Mouse (Mus musculus): ENCODE measurements at regions not wholly inside any gene's neighbourhood (a gene's known extent, or its start where the extent isn't known, plus 50 kb on each side); places are given as distances from the start of the nearest gene placed in this dataset.

DNA sequence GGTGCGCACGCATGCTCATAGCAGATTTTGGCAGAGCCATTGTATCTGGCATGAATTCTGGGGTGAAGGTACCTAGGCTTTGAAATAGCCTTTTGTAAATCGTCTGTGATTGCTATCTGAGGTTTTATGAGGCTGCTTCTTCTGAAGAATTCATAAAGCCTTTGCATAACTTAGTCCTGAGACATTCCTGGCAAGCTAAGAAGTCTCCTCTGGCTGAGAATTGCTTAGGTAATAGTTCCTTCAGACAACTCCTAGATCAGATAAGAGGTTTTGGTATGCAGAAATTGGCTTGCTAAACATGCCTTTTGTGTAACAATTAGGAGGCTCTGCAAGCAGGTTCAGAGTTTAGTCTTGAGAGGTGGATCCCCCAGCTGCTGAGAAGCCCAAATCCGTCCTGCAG lies 82.7 kb downstream of the Pmp22 start:
- intact Hi-C loops (cut with DNase I), result loop anchor here (10.0 kb wide), 1 partner anchor 183 kb away; no protein-coding TSS in a partner anchor

DNA sequence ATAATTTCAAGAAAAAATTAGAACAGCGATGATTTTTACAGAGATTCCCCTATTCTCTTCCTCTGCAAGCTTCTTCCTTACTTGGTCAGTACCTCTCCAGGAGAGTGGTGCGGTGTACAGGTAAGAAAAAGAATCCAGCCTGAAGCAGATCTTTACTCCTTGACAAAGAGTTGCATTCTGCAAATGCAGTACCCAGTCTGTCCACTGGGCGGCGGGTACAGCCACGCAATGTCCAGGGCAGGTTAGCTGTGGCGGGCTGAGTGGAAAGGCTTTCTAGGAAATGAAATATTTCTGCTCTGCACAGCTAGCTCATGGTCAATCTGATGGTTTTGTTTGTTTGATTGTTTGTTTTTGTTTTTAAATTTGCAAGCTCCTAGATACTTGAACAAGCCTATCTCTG lies 84.3 kb downstream of the Pmp22 start:
- intact Hi-C loops (cut with DNase I), result loop anchor here (10.0 kb wide), 1 partner anchor 182 kb away; no protein-coding TSS in a partner anchor

DNA sequence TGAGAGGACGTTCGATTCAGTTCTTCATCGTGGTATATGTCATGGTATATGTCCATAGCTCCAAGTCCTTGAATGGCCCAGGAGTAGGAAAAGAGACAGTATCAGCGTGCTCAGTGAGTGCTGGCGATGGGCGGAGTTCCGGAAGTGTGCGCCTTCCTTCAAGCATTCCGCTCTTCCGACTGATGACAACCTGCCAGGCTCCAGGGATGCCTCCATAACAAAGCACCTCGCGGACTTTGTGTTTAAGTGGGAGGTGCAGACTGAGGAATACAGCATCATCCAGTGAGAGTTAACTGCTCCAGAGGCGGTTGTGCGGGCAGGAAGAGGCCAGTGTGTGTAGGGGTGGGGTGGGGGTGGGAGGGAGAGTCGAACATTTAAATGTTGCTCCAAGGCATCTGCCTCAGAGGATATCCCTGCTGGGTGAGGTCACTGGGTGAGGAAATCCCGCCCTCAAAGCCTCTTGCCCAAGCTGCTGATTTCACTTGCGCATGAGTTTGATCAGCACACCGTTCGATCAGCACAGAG lies 85.2 kb downstream of the Pmp22 start:
- intact Hi-C loops (cut with DNase I), result loop anchor here (10.0 kb wide), 1 partner anchor 181 kb away; no protein-coding TSS in a partner anchor

DNA sequence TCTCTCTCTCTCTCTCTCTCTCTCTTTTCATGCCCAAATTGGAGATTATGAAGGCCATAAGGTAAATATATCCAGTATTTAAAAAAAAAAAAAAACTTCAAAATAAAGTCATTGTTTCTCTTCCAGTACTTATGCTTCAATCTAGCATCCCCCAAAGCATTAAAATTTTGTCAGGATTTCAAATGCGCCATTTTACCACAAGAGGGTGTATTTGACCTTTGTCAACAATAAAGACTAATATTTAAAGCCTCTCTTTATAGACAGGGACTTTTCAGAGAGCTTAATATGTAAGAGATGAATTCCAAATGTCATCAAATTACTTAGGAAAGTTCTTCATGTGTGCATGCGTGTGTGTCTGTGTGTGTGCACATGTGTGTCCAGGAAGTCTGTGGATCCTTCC lies 87.2 kb downstream of the Pmp22 start:
- intact Hi-C loops (cut with DNase I), result loop anchor here (10.0 kb wide), 1 partner anchor 179 kb away; no protein-coding TSS in a partner anchor

DNA sequence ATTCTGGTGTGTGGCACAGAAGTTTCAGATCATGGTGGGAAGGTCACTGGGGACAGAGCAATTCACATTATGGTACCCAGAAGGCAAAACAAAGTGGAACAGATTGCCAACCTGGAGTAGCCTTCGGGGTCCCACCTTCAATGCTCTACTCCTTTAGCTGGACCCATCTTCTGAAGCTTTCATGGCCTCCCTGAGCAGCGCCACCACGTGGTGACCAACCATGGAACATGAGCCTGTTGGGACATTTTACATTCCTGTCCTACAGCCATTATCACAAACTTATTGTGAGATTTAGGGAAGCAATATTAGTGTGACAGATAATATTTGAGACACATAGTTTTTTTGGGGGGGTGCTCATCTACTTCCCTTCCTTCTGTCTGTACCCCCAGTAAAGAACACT lies 88.3 kb downstream of the Pmp22 start:
- intact Hi-C loops (cut with DNase I), result loop anchor here (10.0 kb wide), 1 partner anchor 178 kb away; no protein-coding TSS in a partner anchor

DNA sequence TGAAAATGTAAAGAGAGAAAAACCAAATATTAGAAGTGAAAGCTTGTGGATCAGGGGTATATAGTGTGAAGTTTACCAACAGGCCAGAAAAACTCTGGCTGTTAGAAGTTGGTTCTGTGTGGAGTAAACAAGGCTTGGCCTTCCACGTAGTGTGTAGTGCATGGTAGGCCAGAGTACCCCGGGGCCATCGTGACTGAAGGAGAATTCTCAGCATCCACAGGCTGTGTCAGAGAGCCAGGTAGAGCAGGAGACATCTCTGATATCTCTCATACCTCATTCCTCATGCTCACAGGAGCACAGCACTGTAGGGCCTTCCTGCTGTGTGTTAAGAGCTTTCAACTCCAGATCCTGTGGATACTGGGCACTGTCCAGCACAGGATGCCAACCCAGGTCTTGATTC lies 97.7 kb downstream of the Pmp22 start:
- intact Hi-C loops (cut with DNase I), result no loop called here

DNA sequence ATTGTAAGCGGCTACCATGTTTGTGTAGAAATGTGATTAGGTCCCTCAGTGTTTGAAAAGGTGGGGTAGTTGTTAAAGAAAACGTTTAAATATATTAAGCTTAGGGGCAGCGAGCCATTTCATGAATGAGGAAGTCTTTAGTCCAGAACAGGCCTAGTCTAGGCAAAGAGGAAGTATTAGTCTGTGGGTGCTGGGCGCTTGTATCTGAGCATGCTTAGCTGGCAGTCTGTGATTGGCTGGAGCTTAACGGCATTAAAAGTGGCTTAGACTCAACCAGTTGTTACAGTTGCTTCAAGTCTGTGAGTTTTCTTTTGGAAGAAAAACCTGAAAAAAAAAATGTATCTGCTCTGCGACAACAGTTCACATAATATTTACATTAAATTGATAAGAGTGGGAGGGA lies 102.0 kb downstream of the Pmp22 start:
- intact Hi-C loops (cut with DNase I), result no loop called here

DNA sequence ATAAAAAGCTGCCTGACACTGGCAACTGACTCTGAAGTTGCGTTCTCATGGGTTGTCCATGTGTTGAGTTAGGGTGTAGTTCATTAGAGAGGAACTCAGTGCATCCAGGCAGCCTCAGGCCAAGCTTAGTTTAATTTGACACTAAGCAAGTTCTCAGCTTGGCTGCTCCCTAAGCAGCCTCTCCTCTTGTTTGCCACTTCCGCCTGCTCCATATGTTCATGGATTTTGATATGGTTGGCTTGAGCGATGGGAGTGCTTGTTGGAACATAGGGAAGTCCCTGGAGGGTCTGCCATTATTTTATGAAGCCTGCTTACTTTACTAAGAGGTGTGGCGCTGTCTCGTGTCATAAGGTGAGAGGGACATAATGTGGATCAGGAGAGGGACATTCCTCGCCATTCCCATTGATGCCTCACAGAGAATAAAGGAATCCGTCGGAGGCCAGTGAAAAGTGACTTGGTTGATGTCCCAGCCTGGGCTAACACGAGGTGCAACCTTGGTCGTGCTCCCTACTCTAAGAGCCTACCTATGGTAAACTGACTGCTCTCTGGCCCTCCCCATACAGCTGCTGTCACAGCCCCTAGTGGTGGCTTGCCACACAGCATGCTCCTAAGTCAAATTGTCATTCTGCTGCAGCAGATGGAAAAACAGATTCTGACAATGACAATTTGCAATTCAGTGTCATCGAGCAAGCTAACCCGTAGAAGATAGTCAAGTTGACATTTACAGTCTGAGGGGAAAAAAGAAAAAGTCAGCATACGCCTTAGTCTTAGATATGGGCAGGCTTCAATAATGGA lies 104.6 kb downstream of the Pmp22 start:
- intact Hi-C loops (cut with DNase I), result no loop called here

DNA sequence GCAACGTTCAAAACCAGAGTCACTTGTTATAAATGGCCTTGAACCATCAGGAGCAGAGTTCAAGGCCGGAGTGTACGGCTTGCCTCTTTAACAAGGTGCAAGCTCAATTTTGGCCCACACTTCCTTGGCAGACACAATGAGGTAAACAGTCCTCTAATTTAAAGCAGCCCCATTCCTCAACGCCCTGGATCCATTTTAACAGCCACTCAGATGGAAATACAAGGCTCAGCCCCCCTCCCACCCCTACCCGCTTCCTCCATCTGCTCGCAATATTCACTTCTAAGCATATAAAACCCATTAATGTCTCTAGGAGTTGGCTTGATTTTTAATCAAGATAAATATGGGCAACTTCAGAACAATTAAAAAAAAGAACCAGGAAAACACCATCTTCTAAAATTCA lies 105.7 kb downstream of the Pmp22 start:
- intact Hi-C loops (cut with DNase I), result no loop called here

DNA sequence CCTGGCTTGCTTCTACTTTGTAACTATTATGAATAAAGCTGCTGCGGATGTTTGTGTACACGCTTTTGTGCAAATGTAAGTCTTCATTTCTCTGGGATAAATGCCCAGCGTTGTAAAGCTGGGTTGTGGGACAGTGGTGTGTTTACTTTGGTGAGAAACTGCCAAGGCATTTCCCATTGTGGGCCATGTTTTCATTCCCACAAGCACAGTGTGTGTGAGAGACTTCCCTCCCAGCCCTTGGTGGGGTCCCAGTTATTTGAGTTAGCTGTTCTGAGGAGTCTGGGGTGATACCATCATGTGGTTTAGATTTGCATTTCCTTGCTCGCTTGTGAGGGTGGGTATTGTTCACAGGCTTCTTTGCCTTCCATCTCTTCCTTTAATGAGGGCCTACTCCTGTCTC lies 109.9 kb downstream of the Pmp22 start:
- intact Hi-C loops (cut with DNase I), result no loop called here

DNA sequence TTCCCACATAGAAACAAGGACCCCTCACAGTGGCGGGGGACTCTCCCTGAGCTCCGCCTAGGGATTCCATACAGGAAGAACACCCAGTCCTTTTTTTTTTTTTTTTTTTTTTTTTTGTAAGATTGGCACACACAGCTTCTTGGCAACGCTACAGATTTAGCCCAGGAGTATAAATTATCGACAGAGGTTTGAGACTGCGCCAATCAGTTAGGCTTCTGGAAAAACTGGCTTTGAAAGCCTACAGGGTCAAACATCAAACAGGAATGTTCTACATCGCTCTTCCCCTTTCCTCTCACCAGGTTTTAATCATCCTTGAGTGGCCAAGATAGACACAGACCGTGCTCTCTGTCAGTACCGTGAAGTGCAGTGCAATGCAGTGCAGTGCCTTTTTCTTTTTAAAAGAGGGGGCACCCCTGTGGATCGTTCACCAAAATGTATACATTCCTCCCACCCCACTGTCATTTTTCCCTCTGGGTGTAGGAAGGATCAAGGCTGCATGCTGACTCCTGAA lies 115.2 kb downstream of the Pmp22 start:
- intact Hi-C loops (cut with DNase I), result no loop called here

DNA sequence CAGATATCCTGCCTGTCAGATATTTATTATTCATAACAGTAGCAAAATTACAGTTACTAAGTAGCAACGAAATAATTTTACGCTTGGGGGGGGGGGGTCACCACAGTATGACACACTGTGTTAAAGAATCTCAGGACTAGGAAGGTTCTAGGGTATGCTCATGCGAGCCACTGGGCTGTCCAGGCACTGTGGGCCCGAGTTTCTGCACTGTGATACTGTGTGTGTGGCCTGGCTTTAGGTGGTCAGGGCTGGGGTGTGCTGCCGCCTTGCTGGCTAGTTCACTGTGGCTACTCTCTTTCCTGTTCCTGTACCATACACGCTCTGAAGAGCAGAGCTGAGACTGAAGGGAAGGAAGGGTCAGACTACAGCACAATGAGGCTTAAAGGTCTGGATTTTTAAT lies 116.3 kb downstream of the Pmp22 start:
- intact Hi-C loops (cut with DNase I), result no loop called here

DNA sequence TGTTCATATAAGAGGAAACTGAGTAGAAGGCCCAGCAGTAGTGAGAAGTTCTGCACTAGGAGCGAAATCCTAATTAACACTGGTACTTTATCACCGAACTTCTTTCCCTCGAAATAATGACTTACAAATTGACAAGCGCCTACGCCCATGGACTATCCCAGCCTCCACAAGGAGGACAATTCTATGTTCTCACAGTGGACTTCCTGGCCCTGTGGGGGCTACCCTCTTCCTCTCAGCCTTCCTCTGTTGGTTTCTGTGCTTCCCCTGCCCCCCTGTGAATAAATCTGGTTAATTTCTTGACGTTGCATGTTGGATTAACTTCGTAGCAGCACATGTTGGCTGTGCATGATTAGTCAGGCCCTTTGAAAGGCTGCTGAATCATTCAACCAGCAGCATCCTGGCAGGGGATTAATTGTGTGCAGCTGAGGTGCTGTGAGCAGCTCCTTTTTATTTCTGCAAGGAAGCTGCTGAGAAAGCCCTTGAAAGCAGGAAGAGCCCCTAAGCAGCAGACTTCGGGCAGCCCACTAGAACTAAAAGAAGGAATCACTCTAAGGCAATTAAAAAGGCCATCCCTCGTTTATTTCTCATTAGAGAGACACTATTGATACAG lies 117.4 kb downstream of the Pmp22 start:
- intact Hi-C loops (cut with DNase I), result no loop called here

DNA sequence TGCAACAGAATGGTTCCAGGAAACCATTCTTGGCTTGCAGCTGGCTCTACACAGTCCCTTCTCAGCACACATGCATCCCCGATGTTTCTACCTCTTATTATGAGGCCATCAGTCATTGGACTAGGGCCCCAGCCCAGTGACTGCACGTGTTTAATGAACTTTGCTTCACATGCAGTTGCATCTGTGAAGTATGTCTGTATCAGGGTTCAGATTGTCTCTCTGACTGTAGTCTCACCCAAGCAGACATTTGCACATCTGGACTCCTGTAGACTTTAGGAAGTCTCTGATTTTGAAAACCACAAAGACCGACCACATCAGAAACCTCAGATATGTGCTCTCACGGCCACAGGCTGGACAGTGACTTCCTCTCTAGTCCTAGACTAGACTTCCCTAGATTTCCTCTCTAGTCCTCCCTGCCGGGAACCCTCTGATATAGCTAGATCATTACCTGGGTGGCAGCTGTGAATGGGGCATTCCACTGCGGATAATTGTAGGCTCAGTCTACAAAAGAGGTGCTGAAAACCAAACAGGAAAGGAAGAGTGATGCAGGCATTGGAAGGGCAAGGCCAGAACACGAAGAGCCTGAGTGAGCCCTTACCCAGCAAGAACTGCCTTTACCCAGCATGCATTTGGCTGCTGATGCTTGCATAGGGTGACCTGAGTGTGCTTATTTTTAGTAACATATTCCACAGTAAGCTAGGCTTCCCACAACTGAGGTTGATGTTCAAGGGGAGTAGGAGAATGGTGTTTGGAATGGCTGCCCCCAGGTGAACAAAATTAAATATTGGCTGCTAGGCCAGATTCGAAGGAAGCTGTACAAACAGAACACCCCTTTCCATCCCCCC lies 123.5 kb downstream of the Pmp22 start:
- intact Hi-C loops (cut with DNase I), result no loop called here

DNA sequence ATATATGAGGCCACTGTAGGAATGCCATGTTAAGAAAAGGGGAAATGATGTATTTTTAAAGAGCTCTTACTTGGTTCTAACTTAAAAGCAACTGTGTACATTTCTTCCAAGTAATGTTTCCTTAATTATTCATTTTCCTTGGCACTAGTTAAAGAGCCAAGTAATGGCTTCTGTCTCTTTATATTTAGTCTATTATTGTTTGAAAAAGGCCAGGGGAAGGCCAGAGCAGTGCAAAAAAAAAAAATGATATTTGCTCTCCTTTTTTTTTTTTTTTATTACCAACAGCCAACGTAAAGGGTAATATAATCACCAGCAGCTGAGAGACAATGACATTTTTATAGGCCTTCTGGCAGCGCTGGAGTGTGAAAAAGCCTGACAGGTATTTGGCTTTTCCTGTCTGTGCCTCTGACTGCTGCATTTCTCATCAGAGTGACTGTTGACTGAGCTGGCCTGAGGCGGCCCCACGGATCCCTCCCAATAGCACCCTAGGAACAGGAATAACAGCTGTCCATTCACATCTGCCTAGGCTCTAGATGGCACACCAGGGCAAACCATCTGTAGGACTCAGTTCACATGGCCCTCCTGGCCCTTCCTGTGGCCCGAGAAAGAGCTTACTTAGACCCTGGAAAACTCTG lies 124.3 kb downstream of the Pmp22 start:
- intact Hi-C loops (cut with DNase I), result no loop called here

DNA sequence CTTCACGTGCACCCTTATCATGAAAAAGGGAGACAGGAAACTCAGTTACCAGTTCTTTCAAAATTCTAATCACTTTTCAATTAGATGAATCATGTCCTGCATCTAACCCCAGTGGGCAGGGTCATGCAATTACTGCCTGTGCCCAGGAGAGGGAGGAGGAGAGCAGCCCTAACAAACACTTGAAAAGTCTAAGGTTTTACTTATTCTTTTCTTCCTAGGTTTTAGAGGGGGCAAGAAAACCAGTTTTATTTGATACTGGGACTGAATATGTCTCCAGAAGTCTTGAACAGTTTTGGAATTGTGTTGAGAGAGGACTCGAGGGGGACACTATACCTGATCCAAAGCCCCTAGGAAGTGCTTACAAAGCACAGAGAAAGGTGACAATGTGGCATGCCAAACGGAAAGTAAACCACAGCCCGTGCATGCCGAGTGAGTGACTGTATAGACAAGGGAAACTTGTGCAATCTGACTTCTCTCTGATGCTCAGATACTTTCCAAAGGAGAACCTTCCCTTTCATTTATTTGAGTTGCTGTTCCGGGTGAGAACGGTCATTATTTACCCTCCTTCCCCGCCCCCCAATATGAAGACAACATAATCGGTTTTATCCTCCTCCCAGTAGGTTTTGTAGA lies 135.8 kb downstream of the Pmp22 start:
- intact Hi-C loops (cut with DNase I), result loop anchor here (2.0 to 5.0 kb wide), 2 partner anchors 126 to 1703 kb away; no protein-coding TSS in a partner anchor

DNA sequence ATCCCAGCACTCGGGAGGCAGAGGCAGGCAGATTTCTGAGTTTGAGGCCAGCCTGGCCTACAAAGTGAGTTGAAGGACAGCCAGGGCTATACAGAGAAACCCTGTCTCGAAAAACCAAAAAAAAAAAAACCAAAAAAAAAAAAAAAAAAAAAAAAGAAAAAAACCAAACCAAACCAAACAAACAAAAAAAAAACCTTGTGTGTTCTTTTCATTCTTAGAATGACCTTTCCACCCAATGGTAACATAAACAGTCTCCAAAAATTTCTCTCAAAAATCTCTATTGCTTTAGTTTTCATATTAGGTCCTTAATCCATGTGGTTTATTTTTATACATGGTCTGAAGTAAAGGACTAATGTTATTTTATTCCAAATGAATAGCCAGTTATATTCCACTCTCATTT lies 137.5 kb downstream of the Pmp22 start:
- intact Hi-C loops (cut with DNase I), result loop anchor here (5.0 kb wide), 1 partner anchor 1701 kb away; no protein-coding TSS in a partner anchor

DNA sequence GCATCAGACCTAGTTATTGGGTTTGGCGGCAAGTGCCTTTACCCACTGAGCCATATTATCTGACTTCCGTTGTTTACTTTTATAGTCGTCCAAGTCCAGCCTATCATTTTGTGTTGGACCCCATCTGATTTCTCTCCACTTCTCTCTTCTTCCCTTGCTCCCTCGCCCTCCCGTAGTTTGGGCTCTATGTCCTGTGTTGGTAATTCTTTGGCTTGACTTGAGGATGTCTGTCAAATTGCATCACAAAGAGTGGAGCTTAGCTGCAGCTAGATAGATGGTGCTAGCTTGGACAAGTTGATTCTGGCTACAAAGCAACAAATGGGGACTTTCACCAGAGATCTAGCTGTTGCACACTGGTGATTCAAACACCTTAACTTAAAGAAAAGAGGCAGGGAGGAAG lies 147.9 kb downstream of the Pmp22 start:
- intact Hi-C loops (cut with DNase I), result no loop called here

DNA sequence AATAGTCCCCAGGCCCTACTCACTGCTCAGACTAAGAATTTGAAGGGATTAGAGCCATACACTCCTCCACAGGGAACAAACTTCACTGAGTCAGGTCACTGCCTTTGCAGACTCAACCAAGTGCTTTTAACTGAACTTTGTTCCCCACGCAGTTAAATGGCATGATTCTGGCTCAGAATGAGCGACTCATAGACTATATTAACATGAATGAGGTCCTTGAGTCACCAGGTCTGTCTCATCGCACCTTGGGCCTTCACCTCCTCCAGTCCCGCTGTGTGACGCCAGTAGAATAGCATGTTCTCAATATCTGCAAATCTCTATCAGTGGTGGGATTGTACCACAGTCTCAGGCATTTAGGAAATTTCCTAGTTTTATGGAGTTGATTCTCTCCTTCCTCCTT lies 153.1 kb downstream of the Pmp22 start:
- intact Hi-C loops (cut with DNase I), result no loop called here

DNA sequence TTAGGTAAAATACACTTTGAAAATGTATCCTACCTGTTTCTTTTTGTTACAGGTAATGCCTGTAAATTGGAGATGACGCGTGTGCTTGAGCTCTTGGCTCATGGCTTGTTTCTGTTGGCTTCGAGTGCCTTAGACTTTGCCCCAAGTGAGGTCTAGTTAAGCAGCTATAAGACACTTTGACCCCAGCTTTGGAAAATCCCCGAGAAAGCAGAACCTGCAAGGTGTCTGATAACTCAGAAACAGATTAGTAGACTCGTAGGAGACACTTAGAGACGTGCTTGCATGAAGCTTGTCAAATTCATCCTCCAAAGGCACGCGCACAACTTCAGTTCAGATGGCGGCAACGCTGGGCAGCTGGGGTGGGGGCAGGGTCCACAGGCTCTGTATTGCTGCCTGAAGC lies 153.8 kb downstream of the Pmp22 start:
- intact Hi-C loops (cut with DNase I), result no loop called here
